Mouse (Mus musculus) frontal cortex, postnatal 10 days (tissue): ENCODE measurements around the gene Pde4c.

Experiments
- DNase-seq, 2 experiments: peaks; one replicate each; pipeline ENCODE4 v3.0.0; 2022; ENCODE audit warnings: low spot score in 2 of 2, mixed read lengths in 1 of 2

Pde4c gene

DNA sequence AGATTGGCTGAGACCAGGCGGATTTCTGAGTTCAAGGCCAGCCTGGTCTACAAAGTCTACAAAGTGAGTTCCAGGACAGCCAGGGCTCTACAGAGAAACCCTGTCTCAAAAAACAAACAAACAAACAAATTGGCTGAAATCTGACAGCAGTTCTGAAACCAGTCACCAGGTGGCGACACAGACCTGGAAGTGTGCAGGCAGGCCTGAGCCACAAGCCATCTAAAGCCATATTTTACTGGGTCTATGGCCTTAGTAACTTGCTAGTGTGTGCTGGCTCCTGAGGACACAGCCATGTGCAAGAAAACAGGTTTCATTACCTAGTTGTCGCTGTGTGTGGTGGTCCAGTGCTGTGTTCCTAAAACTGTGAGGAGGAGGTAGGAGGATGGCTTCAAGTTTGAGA, 2.8 kb upstream of the Pde4c start:
- DNase-seq = peak in 1 of 2 experiments; percentile 73

DNA sequence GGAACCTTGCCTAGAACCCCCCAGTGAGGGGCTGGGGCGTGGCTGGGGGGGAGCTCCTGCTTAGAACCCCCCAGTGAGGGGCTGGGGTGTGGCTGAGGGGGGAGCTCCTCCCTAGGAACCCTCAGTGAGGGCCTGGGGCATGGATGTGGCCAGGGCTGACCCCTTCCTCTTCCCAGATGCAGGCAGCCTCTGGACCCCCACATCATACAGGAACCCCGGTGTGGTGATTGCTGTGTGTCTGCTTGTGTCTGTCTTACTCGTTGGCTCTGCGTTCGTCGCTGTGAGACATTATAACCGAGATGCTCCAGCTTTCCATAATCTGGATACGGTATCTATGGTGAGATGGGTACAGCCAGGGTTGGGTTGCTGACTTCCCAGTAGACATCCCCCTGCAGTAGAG, 1.9 kb upstream of the Pde4c start:
- DNase-seq = no peak

DNA sequence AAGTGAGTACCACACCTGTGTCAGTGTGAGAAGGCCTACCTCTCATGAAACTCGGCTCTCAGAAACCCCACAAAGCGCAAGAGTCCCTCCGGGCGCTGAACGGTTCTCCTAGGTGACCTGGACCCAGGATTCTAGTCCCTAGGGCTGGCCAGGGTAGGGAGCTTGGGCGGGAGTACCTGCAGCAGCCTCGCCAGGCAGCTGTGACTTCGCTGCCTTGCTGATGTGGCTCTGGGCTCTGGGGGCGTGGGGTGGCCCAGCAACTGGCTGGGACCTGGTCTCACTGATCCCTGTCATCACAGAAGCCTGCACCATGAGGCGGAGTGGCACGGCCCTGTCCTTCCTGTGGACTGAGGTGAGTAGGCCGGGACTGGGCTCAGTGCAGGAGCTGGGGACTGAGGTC, 696 bp downstream of the Pde4c start:
- DNase-seq = no peak

DNA sequence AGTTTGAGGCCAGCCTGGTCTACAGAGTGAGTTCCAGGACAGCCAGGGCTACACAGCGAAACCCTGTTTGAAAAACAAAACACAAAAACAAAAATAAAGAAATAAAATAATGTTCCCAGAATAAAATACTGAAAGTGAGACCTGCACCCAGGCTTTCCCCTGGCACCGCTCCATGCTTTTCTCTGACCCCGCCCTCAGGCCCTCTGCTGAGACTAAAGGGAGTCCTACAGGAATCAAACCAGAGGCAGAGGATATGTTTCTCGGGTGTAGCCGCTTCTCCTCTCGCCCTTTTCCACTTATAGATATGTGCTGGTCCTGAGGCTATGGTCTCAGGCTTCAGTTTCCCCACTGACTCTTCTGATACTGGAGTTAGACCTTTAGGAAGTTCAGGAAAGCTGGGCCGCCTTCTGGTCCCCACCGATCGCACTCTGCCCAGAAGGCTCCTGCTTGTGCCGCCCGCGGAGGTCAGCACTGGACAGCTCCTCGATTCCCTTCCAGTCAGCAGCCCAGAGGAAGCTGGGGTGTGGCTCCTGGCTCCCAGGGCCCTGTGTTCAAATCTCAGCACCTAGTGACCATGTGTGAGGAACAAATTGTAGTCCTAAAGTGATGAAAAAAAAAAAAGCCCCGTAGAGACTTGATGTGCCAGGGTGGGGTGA, 2.4 kb downstream of the Pde4c start:
- DNase-seq = no peak

DNA sequence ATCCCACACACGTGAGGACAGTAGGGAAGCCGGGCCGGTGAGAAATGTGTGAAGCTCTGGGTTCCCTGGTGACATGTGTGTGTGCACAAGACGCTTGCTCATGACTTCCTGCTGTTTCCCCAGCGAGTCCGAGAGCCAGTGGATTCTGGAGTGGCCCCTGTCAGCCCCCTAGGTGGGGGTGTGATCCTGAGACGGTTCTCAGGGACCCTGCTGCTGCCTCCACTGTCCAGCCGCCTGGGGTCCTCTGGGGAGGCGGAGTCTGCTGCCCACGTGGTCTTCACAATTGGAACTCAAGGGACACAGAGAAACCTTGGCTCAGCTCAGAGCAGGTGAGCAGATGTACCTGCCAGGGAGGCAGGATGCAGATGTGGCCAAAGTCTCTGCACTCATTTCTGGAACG, 3.2 kb downstream of the Pde4c start:
- DNase-seq = no peak

DNA sequence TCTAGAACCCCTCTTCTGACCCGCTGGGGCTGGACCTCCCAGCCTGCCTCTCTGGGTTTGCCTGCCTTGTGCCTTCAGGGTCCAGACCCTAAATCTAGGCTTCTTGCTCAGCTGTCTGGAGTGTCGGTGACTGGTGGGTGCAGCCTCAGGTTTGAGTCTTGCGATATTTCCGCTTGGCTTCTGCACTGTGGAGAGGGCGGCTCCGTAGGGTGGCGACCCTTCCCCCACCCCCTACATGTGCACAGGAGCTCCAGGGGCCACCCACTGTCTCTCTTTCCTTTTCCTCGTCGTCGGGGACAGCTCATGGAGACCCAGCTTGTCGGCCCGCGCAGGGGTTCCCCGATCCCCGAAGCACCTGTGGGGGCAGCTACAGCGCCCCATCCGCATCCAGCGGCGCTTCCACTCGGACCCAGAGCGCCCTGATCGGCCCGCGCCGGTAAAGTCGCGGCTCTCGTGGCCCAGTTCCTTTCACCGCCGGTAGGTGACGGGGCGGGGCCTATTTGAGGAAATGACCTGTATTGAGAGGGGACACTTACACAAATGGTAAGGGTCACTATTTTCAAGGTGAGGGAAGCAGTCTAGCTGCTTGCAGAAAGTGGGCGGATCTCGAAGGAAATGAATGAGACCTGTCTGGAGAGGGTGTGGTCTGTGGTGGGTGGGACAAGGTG, 6.4 kb downstream of the Pde4c start:
- DNase-seq = no peak

DNA sequence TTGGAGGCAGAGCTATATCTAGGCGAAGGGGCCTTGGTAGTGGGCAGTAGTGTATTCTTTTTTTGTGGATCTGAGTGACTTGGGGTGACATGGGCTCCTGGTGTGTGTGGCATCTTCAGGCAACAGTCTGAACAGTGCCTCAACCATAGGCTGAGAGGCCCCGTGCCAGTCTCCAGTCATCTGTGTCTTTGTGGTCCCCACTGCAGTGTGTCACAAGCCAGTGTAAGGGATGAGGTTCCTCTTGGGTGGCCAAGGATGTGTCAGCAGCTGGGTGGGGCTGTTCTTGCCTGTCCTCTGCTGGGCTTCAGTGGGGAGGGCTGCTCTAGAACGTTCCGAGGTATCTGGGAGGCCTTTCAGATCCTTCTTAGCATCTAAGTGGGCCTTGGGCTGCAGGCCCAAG, 7.4 kb downstream of the Pde4c start:
- DNase-seq = no peak

DNA sequence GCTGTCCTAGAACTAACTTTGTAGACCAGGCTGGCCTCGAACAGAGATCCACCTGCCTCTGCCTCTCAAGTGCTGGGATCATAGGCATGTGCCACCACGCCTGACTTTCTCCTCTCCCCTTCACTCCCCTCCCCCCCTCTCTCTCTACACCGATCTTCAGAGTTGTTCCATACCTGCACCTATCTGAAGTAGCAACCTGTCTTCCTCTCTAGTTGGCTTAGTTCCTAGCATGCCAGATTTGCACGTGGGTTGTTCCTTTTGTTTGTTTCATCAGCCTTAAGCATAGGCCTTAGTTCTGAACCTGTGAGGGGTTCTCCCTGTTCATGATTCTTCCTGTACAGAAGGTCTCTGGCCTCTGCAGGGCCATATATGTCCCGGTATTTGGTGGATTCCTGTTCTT, 14.2 kb downstream of the Pde4c start:
- DNase-seq = no peak

DNA sequence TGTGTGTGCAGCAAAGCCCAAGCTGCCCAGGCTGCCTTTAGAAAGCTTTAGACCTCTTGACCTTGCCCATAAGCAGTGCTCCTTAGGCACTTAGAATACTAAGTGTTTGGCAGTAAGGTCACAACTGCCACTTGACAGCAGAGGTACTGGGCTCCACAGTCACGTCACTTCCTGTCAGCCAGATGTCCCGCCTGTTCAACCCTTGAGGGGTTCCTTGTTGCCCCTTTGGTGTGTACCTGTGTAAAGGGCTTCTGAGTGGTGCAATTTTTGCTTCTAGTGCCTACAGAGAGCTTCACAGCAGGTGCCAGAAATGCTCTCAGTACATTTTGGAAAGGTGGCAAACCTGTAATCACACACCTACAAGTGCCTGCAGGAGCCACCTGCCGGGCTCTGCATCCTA, 14.7 kb downstream of the Pde4c start:
- DNase-seq = no peak

DNA sequence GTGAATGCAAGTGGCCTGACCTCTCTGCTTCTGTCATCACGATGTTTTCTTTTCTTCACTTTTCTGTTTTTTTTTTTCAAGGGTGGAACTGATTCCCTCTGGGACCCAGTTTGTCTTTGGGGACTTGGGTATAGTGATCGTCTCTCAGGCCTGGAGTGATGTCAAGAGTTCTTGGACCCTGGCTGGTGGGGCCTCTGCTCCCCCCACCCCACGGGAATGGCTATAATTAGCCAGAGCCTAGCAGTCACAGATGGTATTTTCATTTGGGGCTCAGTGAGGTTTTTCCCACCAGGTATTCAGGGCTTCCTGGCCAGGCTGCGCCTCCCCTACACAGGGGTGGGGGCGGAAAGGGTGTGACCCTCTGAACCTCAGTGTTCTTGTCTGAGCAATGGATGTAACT, 18.1 kb downstream of the Pde4c start:
- no peak for DNase-seq

DNA sequence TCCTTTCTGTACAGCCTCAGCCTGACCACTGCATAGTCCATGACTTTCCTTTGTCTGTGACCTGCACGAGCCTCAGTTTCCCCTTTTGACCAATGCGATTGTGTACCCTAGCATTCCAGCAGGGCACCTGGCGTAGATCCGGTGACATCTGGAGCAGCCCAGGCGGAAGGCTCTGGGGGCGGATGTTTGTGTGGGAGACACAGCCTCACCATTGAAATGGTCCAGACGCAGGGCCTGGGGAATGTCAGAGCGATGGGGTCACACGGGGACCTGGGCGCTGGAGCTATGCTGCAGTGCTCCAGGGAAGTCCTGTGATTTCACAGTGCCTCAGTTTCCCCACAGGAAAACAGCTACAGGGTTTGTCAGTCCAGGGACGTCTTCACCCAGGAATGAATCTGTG, 18.7 kb downstream of the Pde4c start:
- no peak for DNase-seq

DNA sequence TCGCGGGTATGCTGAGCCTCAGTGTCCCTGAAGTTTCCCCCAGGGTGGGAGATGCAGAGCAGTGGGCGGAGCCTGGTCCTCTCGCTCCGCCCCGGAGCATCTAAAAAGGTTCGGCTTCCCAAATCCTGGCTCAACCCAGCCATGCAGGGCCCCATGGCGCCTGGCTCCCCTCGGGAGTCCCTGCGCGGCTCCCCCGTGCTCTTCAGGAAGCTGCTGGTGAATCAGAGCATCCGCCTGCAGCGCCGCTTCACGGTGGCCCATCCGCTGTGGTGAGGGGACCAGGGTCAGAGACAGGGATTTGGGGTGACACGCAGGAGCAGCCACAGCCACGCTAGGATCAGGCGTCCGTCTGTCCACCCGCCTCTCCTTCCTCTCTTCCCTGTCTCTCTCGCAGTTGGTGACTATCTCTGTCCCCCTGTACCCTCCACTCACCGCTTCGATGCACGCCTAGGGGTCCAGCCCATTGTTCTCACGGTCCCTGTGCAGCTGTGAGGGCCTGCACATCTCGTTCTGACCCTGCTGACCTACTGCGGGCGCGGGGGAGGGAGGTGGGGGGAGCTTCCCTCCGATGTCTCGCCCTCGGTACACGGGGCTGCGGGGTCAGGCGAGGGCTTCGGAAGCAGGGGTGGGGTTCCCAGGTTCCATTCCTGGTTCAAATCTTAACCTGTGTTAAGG, 19.6 kb downstream of the Pde4c start:
- no peak for DNase-seq

DNA sequence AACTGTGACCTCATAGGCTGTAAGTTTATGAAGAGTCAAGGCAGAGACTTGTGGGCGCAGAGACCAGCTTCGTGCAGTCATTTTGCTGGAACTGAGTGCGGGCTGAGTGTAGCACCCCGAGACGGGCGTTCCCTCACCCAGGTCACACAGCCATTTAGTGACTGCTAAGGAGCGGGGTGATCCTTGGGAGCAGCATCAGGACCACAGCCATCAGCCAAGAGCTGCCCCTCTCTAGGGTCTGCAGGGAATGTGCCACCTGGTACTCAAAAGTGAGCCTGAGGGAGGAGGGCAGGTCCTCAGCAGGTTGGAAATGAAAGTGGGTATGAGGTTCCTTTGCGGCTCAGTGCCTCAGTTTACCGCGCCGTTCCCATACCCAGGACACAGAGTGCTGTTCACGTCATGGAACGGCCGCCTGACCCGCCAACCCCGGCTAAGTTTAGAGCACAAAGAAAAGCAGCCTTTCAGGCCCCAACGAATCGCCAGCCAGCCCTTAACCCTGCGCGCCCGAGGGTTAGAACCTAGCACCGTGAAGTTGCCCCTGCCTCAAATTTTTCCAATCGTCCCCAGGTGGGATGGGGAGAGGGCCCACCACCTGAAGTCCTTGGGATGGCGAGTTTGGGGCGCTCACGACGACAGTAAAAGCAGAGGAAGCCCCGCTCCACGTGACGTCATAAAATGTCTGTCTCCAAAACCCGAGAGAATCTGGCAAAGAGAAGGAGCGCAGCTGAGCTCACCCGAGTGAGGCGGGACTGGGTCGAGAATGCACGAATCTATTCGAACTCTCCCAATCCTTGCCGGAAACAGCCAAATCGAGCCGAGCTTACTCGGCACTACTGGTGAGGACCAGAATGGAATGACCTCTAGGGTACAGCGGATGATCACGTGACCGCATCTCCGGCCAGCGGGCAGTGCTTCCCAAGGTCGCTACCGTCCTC, 20.4 kb downstream of the Pde4c start:
- peak in 1 of 2 experiments; percentile 33 for DNase-seq

DNA sequence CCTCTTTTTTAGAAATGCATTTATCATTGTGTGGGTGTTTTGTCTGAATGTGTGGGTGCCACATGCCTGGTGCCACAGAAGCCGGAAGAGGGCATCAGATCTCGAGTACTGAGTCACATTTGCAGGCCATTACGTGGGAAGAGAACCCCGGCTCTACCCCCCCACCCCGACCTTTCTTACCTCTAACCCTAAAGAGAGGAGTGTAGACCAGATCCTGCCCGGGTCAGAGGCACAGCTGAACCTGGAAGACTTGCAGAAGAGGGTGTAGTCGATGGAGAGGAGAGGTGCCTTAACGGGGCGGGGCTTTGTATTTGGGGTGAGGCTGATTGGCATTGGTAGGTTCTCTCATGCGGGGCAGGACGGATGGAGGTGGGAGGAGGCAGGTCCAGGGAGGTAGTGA, 21.3 kb downstream of the Pde4c start:
- no peak for DNase-seq

DNA sequence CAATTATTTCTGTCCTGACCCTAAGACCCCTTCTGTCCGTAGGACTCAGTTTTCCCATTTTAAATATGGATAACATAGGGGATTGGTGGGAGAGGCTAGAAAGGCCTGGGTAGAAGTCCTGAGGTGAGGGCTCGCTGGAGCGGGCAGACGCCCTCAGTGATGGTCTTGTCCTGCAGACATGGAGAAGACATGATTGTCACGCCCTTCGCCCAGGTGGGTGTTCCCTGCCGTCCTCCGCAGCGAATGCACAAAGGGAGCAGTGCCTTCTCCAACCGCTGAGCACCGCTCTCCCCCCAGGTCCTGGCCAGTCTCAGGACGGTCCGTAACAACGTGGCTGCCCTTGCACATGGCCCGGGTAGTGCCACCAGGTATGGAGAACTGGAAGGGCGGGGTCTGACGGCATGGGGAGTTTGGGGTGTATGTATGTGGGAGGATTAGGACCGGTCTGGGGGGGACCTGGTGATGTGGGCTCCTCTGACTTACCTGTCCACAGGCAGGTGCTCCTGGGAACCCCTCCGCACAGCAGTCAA, 22.2 kb downstream of the Pde4c start:
- no peak for DNase-seq

DNA sequence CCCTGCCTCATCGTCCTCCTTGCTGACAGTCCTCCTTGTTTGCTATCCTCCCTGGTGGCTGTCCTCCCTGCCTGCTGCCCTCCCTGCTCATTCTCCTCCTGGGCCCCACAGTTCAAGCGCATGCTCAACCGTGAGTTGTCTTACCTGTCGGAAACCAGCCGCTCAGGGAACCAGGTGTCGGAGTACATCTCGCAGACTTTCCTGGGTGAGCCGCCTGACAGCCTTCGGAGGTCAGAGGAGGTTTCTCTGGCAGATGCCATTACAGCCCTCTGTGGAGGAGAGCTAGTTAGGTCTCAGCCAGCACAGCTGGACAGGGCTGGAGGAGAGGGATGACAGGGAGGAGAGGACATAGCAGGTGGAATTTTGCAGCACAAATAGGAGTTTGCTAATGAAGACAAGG, 23.2 kb downstream of the Pde4c start:
- DNase-seq = no peak

DNA sequence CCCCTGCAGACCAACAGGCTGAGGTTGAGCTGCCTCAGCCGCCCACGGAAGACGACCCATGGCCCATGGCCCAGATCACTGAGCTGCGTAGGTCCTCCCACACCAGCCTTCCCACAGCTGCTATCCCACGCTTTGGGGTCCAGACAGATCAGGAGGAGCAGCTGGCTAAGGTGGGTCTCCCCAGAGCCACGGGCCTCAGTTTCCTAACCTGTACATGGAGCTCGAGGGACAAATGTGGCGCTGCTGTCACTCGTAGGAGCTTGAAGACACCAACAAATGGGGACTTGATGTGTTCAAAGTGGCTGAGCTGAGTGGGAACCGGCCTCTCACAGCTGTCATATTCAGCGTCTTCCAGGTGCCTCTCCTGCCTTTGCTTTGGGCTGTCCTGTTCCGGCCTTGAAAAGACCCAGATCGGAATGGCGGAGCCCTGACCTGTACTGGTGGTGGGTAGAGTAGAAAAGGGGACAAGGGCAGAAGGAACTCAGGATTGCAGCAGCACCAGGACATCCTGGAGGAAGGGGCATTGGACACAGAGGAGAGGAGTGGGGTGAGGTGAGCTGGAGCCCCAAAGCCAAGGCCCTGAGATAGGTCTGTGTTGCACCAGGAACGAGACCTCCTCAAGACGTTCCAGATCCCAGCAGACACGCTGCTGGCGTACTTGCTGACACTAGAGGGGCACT, 23.8 kb downstream of the Pde4c start:
- DNase-seq = no peak

DNA sequence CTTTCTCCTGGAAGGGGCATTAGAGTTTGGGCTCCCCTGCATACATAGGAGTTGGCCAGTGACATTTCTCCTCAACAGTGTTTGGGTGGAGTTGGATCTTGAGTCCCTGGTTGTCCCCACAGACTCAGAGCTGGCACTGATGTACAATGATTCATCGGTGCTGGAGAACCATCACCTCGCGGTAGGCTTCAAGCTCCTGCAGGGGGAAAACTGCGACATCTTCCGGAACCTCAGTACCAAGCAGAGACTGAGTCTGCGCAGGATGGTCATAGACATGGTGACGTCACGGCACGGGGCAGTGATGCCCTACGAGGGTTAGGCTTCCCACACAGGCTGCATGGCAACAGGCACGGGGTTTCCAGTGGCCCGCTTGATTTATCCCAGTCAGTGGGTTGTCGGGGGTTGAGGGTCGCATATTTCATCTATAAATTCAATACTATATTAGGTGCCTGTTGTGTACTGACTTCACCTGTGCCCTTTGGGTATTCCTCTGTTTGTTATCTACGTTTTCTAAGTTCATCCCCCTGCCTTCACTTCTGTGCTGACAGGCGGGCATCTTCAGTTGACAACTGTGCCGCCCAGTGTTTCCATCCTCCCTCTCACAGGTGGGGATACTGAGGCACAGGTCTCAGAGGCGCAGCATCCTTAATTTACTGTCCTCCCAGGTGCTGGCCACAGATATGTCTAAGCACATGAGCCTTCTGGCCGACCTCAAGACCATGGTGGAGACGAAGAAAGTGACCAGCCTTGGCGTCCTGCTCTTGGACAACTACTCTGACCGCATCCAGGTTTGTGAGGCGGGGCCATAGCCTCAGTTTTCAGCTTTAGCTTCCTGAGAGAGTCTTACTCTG, 25.0 kb downstream of the Pde4c start:
- DNase-seq = no peak

DNA sequence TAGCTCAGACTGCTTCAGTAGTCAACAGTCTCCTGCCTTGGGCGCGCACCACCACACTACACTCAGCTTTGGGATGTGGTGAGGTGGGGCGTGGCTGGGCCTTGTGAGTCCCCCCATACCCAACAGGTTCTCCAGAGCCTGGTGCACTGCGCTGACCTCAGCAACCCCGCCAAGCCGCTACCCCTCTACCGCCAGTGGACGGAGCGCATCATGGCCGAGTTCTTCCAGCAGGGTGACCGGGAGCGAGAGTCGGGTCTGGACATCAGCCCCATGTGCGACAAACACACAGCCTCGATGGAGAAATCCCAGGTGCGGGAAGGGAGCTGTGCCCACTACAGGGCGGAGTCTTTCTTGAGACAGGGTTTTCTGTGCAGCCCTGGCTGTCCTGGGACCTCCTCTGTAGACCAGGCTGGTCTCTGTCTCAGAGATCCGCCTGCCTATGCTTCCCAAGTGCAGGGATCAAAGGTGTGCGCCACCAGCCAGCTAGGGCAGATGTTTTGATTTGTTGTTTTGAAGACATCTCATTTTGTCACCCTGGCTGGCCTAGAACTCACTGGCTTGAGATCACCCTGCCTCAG, 25.7 kb downstream of the Pde4c start:
- DNase-seq = no peak

DNA sequence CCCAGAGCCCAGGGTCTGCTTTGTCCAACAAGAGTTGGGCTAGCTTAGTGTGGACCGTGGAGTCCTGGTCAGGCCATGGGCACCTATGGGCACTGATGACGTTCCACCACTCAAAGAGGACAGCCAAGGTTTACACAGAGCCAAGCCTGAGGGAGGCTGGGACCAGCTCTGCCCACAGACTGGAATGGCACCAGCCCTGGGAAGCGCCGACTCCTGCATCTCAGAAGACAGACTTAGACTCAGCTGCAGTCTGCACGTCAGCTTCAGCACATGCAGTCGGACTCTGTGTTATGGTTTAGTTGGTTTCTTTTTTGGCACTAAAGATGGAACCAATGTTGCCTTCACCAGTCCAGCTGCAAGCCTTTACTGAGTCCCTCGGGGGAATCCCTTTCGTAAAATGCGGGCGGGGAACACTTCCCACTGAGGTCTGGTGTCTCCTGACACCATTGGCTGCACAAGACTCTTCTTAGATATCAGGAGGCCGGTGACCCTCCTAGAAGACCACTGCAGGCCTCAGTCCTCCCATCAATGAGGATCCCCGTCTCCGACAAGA, 26.7 kb downstream of the Pde4c start:
- DNase-seq = no peak
